Comparison of ENCODE assay signal across 9 mouse cellular contexts in the genomic region with DNA sequence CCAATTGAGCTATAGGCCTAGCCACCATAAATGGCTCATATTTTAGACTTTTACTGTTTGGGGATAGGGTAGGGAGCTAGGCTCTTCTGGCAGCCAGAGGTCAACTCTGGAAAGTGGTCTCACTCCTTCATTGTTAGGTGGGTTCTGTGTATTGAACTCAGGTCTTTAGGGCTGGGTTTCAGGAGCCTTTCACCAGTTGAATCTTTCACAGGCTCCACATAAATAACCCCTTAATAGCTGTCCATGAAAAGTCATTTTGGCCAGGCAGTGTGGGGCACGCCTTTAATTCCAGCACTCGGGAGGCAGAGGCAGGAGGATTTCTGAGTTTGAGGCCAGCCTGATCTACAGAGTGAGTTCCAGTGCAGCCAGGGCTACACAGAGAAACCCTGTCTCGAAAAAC. TPM values are rescaled to one million over a fixed set of nuclear protein-coding genes. Genes with fewer than 3 reads are reported as not detected.
A peak's percentile ranks its signal among the peaks of the same experiment; 100 is the strongest.
DNase-seq lines count a peak whose midpoint lies in the region; ATAC-seq lines count a peak whose summit lies in the region.
"Had no signal": no experiment of that assay in that cellular context is flagged by ENCODE, and none has a peak within 500 bp of the region (broad histone marks: within the 10 kb centered on the region; RNA-seq: fewer than 3 reads in every experiment).

No protein-coding gene starts in this region.

- peak overlapping the region; percentile 97 for H3K4me3 ChIP-seq in lung, embryonic 15.5 days
- H3K4me3 ChIP-seq in forebrain, embryonic 10.5 days: peak overlapping the region; percentile 99
- peak overlapping the region; percentile 100 for H3K4me3 ChIP-seq in limb, embryonic 11.5 days (ENCODE audit: low read depth, low read length)
- H3K4me3 ChIP-seq in neural tube, embryonic 14.5 days (ENCODE audit: low read depth, low read length): peak overlapping the region; percentile 99

- H3K9ac ChIP-seq in lung, embryonic 15.5 days: no peak overlapping the region
- H3K9ac ChIP-seq in limb, embryonic 11.5 days (ENCODE audit: low read length): no peak overlapping the region
- H3K9ac ChIP-seq in neural tube, embryonic 14.5 days (replicated peaks; ENCODE audit: low read depth, low read length): 0 out of 2 replicates have a peak overlapping the region, but pooled peaks have one; percentile 100

- H3K27me3 ChIP-seq in lung, embryonic 15.5 days: no peaks in the 10 kb centered on the region
- H3K27me3 ChIP-seq in forebrain, embryonic 10.5 days (ENCODE audit: poor library complexity, severe bottlenecking): no peaks in the 10 kb centered on the region
- no peaks in the 10 kb centered on the region for H3K27me3 ChIP-seq in limb, embryonic 11.5 days (ENCODE audit: control insufficient read depth, insufficient read depth, low read length)
- H3K27me3 ChIP-seq in neural tube, embryonic 14.5 days (ENCODE audit: control insufficient read depth, insufficient read depth, low read length): no peaks in the 10 kb centered on the region

- H3K9me3 ChIP-seq in lung, embryonic 15.5 days: no peaks in the 10 kb centered on the region
- no peaks in the 10 kb centered on the region for H3K9me3 ChIP-seq in forebrain, embryonic 10.5 days
- no peaks in the 10 kb centered on the region for H3K9me3 ChIP-seq in limb, embryonic 11.5 days (ENCODE audit: control insufficient read depth, low read length)
- H3K9me3 ChIP-seq in neural tube, embryonic 14.5 days (ENCODE audit: control insufficient read depth, low read length): no peaks in the 10 kb centered on the region

- peak overlapping the region; percentile 99 for H3K27ac ChIP-seq in lung, embryonic 15.5 days
- H3K27ac ChIP-seq in forebrain, embryonic 10.5 days: peak overlapping the region; percentile 100
- no peak overlapping the region for H3K27ac ChIP-seq in limb, embryonic 11.5 days (replicated peaks; ENCODE audit: low read depth, low read length)
- H3K27ac ChIP-seq in neural tube, embryonic 14.5 days (ENCODE audit: low read depth, low read length): peak overlapping the region; percentile 98; the same call in 1 of the 2 replicates

- peak overlapping the region; percentile 65 for H3K4me2 ChIP-seq in lung, embryonic 15.5 days
- peak overlapping the region; percentile 93 for H3K4me2 ChIP-seq in limb, embryonic 11.5 days (ENCODE audit: low read depth, severe bottlenecking)
- peak overlapping the region; percentile 66; the same call in 1 of the 2 replicates for H3K4me2 ChIP-seq in neural tube, embryonic 14.5 days (ENCODE audit: low read depth, low read length)

- WGBS in lung, embryonic 15.5 days: 83% methylated on average over 3 of the region's 3 CpGs
- WGBS in forebrain, embryonic 10.5 days: 87% methylated on average over 3 of the region's 3 CpGs
- WGBS in limb, embryonic 11.5 days: 93% methylated on average over 3 of the region's 3 CpGs
- WGBS in neural tube, embryonic 14.5 days: 89% methylated on average over 3 of the region's 3 CpGs

- no peak for ATAC-seq in lung, embryonic 15.5 days (ENCODE audit: borderline replicate concordance, extremely low read depth, low FRiP score, low TSS enrichment)
- ATAC-seq in limb, embryonic 11.5 days (ENCODE audit: insufficient number of reproducible peaks, low FRiP score, low TSS enrichment, low read depth): no peak
- ATAC-seq in neural tube, embryonic 14.5 days (ENCODE audit: low read depth): no peak

- H3K36me3 ChIP-seq in lung, embryonic 15.5 days: peaks cover 17% of the 10 kb centered on the region
- H3K36me3 ChIP-seq in forebrain, embryonic 10.5 days (replicated peaks): peaks cover 29% of the 10 kb centered on the region
- H3K36me3 ChIP-seq in limb, embryonic 11.5 days (ENCODE audit: control insufficient read depth, insufficient read depth, low read length): no peaks in the 10 kb centered on the region; the same call in 1 of the 2 replicates
- H3K36me3 ChIP-seq in neural tube, embryonic 14.5 days (ENCODE audit: control insufficient read depth, insufficient read depth, low read length): peaks cover 15% of the 10 kb centered on the region; the same call in 1 of the 2 replicates

- no peak for DNase-seq in lung, adult 18-20 months
- DNase-seq in forebrain, embryonic 10.5 days (ENCODE audit: extremely low spot score, low spot score): no peak
- DNase-seq in limb, embryonic 11.5 days (ENCODE audit: low spot score): no peak
- no peak for DNase-seq in adipocyte (ENCODE audit: low spot score)
- no peak for DNase-seq in cerebellum, adult 9-11 months
- no peak for DNase-seq in ovary, postnatal 14 days (ENCODE audit: low spot score)
- DNase-seq: thymus, postnatal 14 days had no signal

- peaks cover 47% of the 10 kb centered on the region for H3K4me1 ChIP-seq in lung, embryonic 15.5 days
- H3K4me1 ChIP-seq in forebrain, embryonic 10.5 days: peaks cover 45% of the 10 kb centered on the region
- H3K4me1 ChIP-seq in limb, embryonic 11.5 days (ENCODE audit: control insufficient read depth, insufficient read depth, low read length): peaks cover 14% of the 10 kb centered on the region
- H3K4me1 ChIP-seq in neural tube, embryonic 14.5 days (ENCODE audit: control insufficient read depth, insufficient read depth, low read length): peaks cover 23% of the 10 kb centered on the region

RNA-seq across cellular contexts. Expression of a gene that starts 0.9 kb away (rescaled TPM):
- polyA plus RNA-seq in lung, embryonic 15.5 days (2015; fragmentation: Nextera tagmentation; extraction: Ambion mirVana): 64.5 and 65.2 TPM in 2 replicates
- 42.1 and 42.9 TPM in 2 replicates for polyA plus RNA-seq in forebrain, embryonic 10.5 days (2016; fragmentation: Nextera tagmentation; extraction: Ambion mirVana)
- polyA plus RNA-seq in limb, embryonic 11.5 days (2014; fragmentation: Nextera tagmentation; extraction: Ambion mirVana): 63.2 and 67.9 TPM in 2 replicates
- 49.0 and 65.6 TPM in 2 replicates for polyA plus RNA-seq in neural tube, embryonic 14.5 days (2014; fragmentation: Nextera tagmentation; extraction: Ambion mirVana)

RNA-seq across cellular contexts. Expression of a gene that starts 30.0 kb away (rescaled TPM):
- polyA plus RNA-seq in lung, embryonic 15.5 days (2015; fragmentation: Nextera tagmentation; extraction: Ambion mirVana): 3.1 and 5.7 TPM in 2 replicates
- polyA plus RNA-seq in forebrain, embryonic 10.5 days (2016; fragmentation: Nextera tagmentation; extraction: Ambion mirVana): 0.84 and 1.6 TPM in 2 replicates
- polyA plus RNA-seq in limb, embryonic 11.5 days (2014; fragmentation: Nextera tagmentation; extraction: Ambion mirVana): 0.29 and 0.71 TPM in 2 replicates
- polyA plus RNA-seq in neural tube, embryonic 14.5 days (2014; fragmentation: Nextera tagmentation; extraction: Ambion mirVana): 0.88 and 1.1 TPM in 2 replicates

RNA-seq across cellular contexts. Expression of a gene that starts 32.9 kb away (rescaled TPM):
- 65.3 and 69.2 TPM in 2 replicates for polyA plus RNA-seq in lung, embryonic 15.5 days (2015; fragmentation: Nextera tagmentation; extraction: Ambion mirVana)
- polyA plus RNA-seq in forebrain, embryonic 10.5 days (2016; fragmentation: Nextera tagmentation; extraction: Ambion mirVana): 85.8 and 86.5 TPM in 2 replicates
- 78.7 and 81.8 TPM in 2 replicates for polyA plus RNA-seq in limb, embryonic 11.5 days (2014; fragmentation: Nextera tagmentation; extraction: Ambion mirVana)
- polyA plus RNA-seq in neural tube, embryonic 14.5 days (2014; fragmentation: Nextera tagmentation; extraction: Ambion mirVana): 94.2 and 101 TPM in 2 replicates
